Comparison of ENCODE assay signal across 9 mouse cellular contexts in genomic region chrX:140342393-140343163, GRCm38 (mm10). TPM values are rescaled to one million over a fixed set of nuclear protein-coding genes. Genes with fewer than 3 reads are reported as not detected.
DNase-seq lines count a peak whose midpoint lies in the region; ATAC-seq and TF ChIP-seq lines count a peak whose summit lies in the region.
"Had no signal": no experiment of that assay in that cellular context is flagged by ENCODE, and none has a peak within 500 bp of the region (broad histone marks: within the 10 kb centered on the region; RNA-seq: fewer than 3 reads in every experiment).

No protein-coding gene starts in this region.

- H3K27ac ChIP-seq in left cerebral cortex, adult 2 months, result no peak overlapping the region
- no peak overlapping the region for H3K27ac ChIP-seq in embryonic fibroblast, embryonic 13.5 days (ENCODE audit: insufficient read depth, low read length)
- H3K27ac ChIP-seq in intestine, postnatal 0 days (ENCODE audit: low read depth, low read length), result no peak overlapping the region
- no peak overlapping the region for H3K27ac ChIP-seq in neural tube, embryonic 14.5 days (ENCODE audit: low read depth, low read length)

- H3K4me2 ChIP-seq in intestine, postnatal 0 days (replicated peaks; ENCODE audit: low read depth), result peak overlapping the region; percentile 54
- peak overlapping the region; percentile 59 for H3K4me2 ChIP-seq in neural tube, embryonic 14.5 days (ENCODE audit: low read depth, low read length)

- no peak for TF ChIP-seq POLR2A in embryonic fibroblast, embryonic 13.5 days (IDR thresholded peaks at IDR 0.05; ENCODE audit: low read depth, low read length)

- 21% methylated on average over 23 of the region's 25 CpGs for WGBS in intestine, postnatal 0 days
- 14% methylated on average over 24 of the region's 25 CpGs for WGBS in neural tube, embryonic 14.5 days

- TF ChIP-seq CTCF in left cerebral cortex, adult 2 months (IDR thresholded peaks at IDR 0.05), result no peak
- TF ChIP-seq CTCF in embryonic fibroblast, embryonic 13.5 days (IDR thresholded peaks at IDR 0.05; ENCODE audit: borderline replicate concordance, insufficient read depth, low read length), result no peak
- no peak for TF ChIP-seq CTCF in intestine, postnatal 0 days (IDR thresholded peaks at IDR 0.05; ENCODE audit: low read depth)

- ATAC-seq in intestine, postnatal 0 days, result no peak
- ATAC-seq in neural tube, embryonic 14.5 days (ENCODE audit: low read depth), result peak; percentile 56; the same call in 1 of the 2 replicates
- ATAC-seq in megakaryocyte progenitor cell, adult 5-6 weeks (replicated peaks; ENCODE audit: poor library complexity), result no peak

- no peaks in the 10 kb centered on the region for H3K9me3 ChIP-seq in intestine, postnatal 0 days (ENCODE audit: control insufficient read depth)
- H3K9me3 ChIP-seq in neural tube, embryonic 14.5 days (ENCODE audit: control insufficient read depth, low read length), result no peaks in the 10 kb centered on the region

- no peak for DNase-seq in left cerebral cortex, adult 2 months (ENCODE audit: extremely low spot score in 1 of 2, low spot score in 2 of 2)
- DNase-seq in left cerebral cortex, adult 18-20 months (ENCODE audit: low spot score in 2 of 2), result no peak
- no peak for DNase-seq in layer of hippocampus, postnatal 10 days (ENCODE audit: low spot score in 2 of 2)
- DNase-seq in lung, postnatal 25 days (ENCODE audit: low spot score), result no peak
- DNase-seq: layer of hippocampus, adult 9-11 months had no signal

- peaks cover 5% of the 10 kb centered on the region; the same call in 1 of the 2 replicates for H3K27me3 ChIP-seq in intestine, postnatal 0 days (replicated peaks; ENCODE audit: control insufficient read depth, insufficient read depth, low read length)
- H3K27me3 ChIP-seq in neural tube, embryonic 14.5 days (ENCODE audit: control insufficient read depth, insufficient read depth, low read length), result no peaks in the 10 kb centered on the region; the same call in 1 of the 2 replicates

- peak overlapping the region; percentile 40 for H3K4me3 ChIP-seq in left cerebral cortex, adult 2 months
- 0 out of 2 replicates have a peak overlapping the region, but pooled peaks have one; percentile 4 for H3K4me3 ChIP-seq in embryonic fibroblast, embryonic 13.5 days (ENCODE audit: insufficient read depth, low read length)
- peak overlapping the region; percentile 20 for H3K4me3 ChIP-seq in intestine, postnatal 0 days (ENCODE audit: low read depth, low read length)
- peak overlapping the region; percentile 29 for H3K4me3 ChIP-seq in neural tube, embryonic 14.5 days (ENCODE audit: low read depth, low read length)

- intact Hi-C loops in left cerebral cortex, adult 2 months (cut with DNase I), result no loop called here

- no peak overlapping the region for H3K9ac ChIP-seq in intestine, postnatal 0 days (ENCODE audit: low read depth, low read length)
- H3K9ac ChIP-seq in neural tube, embryonic 14.5 days (replicated peaks; ENCODE audit: low read depth, low read length), result peak overlapping the region; percentile 37; the same call in 1 of the 2 replicates

- H3K4me1 ChIP-seq in embryonic fibroblast, embryonic 13.5 days (ENCODE audit: control insufficient read depth, insufficient read depth, low read length), result no peaks in the 10 kb centered on the region
- H3K4me1 ChIP-seq in intestine, postnatal 0 days (replicated peaks; ENCODE audit: control insufficient read depth, insufficient read depth, low read length), result no peaks in the 10 kb centered on the region
- no peaks in the 10 kb centered on the region for H3K4me1 ChIP-seq in neural tube, embryonic 14.5 days (ENCODE audit: control insufficient read depth, insufficient read depth, low read length)

- no peaks in the 10 kb centered on the region for H3K36me3 ChIP-seq in intestine, postnatal 0 days (ENCODE audit: control insufficient read depth, insufficient read depth)
- no peaks in the 10 kb centered on the region for H3K36me3 ChIP-seq in neural tube, embryonic 14.5 days (ENCODE audit: control insufficient read depth, insufficient read depth, low read length)

RNA-seq across cellular contexts. Expression of gene Frmpd3, which starts 0.5 kb away (rescaled TPM):
- 10 to 100 TPM; 25.6 to 28.6 TPM for total RNA-seq in left cerebral cortex, adult 2 months (2021)
- total RNA-seq in left cerebral cortex, adult 18-20 months (2021), result 10 to 100 TPM; 23.4 to 24.0 TPM
- polyA plus RNA-seq in embryonic fibroblast, embryonic 13.5 days (2011; ENCODE audit: insufficient read length, low read depth, missing spikeins), result 0.30 and 0.79 TPM in 2 replicates
- not detected in 2 replicates for polyA plus RNA-seq in intestine, postnatal 0 days (2015; fragmentation: Nextera tagmentation; extraction: Ambion mirVana)
- polyA plus RNA-seq in neural tube, embryonic 14.5 days (2014; fragmentation: Nextera tagmentation; extraction: Ambion mirVana), result 5.4 and 8.3 TPM in 2 replicates
- total RNA-seq in megakaryocyte progenitor cell, adult 5-6 weeks (2015), result not detected in 2 replicates
- not detected in 2 replicates for total RNA-seq in megakaryocyte progenitor cell, adult 5-6 weeks (2017)
- 10 to 100 TPM; 20.0 to 20.7 TPM for total RNA-seq in layer of hippocampus, postnatal 10 days (2021)

Comparison
In these comparisons a context has a peak if more than half of its experiments do, and no peak if none do; other contexts are left out.
1. RNA of gene Frmpd3, which starts 0.5 kb away (total RNA-seq): 25.6 to 28.6 TPM in left cerebral cortex, adult 2 months, 23.4 to 24.0 TPM in left cerebral cortex, adult 18-20 months and 20.0 to 20.7 TPM in layer of hippocampus, postnatal 10 days; not detected in megakaryocyte progenitor cell, adult 5-6 weeks; every median in the first group is over 10 times any median in the second.
2. Peak in every context shown above with its lines, with median percentiles within 50 percentile points of each other: H3K4me3 ChIP-seq.